Mouse (Mus musculus) kidney, postnatal 4 days (tissue): ENCODE measurements around the gene Pds5a.
"Not testable (repeated sequence)": the region's sequence is repeated elsewhere in the genome, so short reads cannot be mapped to it uniquely, and the experiment has no call there.

Experiments used
- DNase-seq, 2 experiments: peaks; one replicate each; pipeline ENCODE4 v3.0.0; 2021; ENCODE audit warnings: mixed read lengths in 2 of 2

The Pds5a gene

DNA sequence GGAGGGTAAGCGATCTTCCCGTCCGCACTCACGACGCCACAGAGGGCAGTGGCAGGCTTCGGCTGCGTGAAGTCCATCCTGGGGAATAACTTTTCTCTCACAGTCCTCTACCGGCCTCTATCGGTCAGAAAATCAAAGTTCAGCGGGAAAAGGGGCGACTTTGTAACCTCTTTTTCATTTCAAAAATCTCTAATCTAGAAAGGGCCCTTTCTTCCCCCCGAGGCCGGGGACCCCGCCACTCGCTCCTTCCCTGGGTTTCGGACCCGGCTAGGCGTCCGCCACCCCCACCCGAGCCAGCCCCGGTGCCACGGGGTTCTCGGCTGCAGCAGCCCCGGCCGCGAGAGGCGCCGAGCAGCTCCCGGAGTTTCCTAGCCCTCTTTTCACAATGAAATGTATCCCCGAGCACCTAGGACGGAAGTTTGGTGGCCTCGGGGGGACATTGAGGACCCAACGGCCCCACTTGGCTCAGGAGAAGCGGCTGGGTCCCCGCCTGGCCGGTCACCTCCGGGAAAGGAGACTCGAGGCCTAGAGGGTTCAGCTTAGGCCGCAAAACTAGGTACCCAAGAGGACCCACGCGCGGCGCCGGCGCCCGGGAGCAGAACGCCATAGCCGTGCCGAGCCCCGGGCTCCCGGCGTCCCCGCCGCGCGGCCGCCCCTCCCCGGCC is 1.1 kb downstream of the Pds5a start:
- DNase-seq = peak; percentile 75 to 86

- not testable (repeated sequence) for DNase-seq
Measured at GRCm38 (mm10) chr5:65694076-65694475, 4.0 kb downstream of the Pds5a start.

DNA sequence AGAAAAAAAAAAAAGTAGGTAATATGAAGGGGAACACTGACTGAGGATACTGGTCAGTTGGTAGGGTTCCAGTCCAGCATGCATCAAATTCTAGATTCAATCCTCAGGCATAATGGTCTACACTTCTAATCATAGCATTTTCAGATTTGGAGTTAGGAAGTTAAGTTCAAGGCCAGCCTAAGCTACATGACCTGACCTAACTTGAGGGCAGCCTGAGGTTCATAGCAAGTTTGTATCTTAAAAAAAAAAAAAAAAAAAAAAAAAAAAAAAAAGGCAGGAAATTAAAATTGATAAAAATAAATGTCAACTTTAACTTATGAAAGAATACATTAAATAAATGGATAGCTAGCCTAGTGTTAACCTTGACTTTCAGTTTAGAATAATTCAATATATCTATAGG is 5.1 kb downstream of the Pds5a start:
- DNase-seq = no peak

DNA sequence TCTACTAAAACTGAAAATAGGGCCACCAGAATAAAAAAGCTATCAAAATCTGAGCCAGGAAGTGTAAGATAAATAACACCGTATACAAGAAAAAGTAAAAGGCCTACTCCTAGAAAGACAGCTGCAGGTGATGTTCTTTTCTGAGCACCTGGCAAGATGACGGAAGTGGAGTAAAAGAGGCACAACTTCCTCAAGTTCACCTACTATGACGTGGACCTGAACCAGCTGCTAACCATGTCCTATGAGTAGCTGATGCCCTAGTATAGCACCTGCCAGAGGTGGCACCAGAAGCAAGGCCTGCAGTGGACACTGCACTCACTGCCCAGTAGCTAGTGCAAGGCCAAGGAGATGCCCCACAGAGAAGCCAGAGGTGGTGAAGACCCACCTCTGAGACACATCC is 9.3 kb downstream of the Pds5a start:
- no peak for DNase-seq

DNA sequence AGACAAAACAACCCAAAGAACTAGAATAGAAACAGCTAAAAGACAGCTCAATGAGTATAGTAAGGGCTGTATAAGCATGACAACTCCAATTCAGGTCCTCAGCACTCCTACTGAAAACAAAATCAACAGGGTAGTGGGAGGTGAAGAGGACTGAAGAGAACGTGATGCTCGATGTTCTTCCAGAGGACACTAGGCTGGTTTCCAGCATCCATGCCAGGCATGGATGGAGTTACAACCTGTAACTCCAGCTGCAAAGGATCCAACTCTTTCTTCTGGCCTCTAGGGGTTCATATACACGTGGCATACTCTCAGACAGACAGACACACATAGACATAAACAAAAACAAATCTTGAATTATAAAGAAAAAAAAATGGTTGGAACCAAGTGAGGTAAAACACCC is 11.3 kb downstream of the Pds5a start:
- DNase-seq = no peak

- no peak for DNase-seq
Measured at GRCm38 (mm10) chr5:65678826-65679225, 19.2 kb downstream of the Pds5a start.

- DNase-seq = no peak
Measured at GRCm38 (mm10) chr5:65672162-65672561, 25.9 kb downstream of the Pds5a start.

- DNase-seq = peak in 1 of 2 experiments; percentile 4
Measured at GRCm38 (mm10) chr5:65667644-65668043, 30.4 kb downstream of the Pds5a start.

- no peak for DNase-seq
Measured at GRCm38 (mm10) chr5:65665370-65665769, 32.7 kb downstream of the Pds5a start.

- DNase-seq = no peak
Measured at GRCm38 (mm10) chr5:65661958-65662357, 36.1 kb downstream of the Pds5a start.

GRCm38 (mm10) chr5:65653786-65654185 is 44.3 kb downstream of the Pds5a start:
- DNase-seq = no peak

DNA sequence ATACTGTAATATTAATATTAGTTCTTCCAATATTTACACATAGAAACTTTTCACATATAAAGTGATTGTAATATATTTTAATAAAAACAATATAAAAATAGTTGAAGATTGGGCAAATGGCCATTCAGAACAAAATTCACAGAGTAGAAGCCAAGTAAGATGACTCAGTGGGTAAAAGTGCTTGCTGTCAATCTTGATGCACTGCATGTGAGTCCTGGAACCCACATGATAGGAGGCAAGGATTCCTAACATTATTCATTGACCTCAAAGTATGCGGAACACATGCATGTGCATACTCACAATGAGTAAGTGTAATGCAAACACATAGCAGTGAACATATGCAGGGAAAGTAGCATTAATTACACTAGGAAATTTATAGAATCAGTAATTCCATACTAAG is 59.2 kb downstream of the Pds5a start:
- DNase-seq = no peak

GRCm38 (mm10) chr5:65624340-65624739 is 73.7 kb downstream of the Pds5a start:
- DNase-seq = no peak

DNA sequence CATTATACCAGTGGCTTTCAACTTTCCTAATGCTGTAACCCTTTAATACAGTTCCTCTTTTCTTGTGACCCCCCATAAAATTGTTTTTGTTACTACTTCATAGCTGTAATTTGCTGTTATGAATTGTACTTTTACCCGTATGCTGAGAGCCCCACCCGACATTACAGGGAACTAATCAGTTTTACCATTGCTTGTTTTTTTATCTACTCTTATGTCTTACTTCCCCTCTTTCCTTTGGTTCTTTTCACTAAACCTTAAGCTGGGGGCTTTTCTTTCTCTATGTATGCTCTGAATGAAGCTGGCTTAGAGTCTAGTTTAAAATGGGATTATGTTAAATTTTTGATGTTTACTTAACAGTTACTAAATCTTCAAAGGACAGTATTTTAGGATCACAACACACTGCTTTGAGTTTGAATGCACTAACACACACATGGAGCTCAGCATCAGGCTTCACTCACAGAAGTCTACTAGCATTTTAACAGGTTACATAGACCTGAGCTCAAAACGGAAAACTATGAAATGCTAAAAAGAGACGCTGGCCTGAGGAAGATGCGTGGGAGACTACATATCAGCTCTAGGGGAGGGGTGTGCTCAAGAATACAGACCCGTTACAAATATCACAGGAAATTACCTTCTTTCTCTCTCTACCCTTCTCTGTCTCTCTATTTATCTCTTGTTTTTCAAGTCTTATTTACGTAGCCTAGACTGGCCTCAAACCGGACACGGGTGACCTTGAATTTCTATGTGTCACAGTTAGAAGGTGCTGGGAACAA is 84.7 kb downstream of the Pds5a start:
- no peak for DNase-seq

- DNase-seq = no peak
Measured at GRCm38 (mm10) chr5:65610541-65610940, 87.5 kb downstream of the Pds5a start.

DNA sequence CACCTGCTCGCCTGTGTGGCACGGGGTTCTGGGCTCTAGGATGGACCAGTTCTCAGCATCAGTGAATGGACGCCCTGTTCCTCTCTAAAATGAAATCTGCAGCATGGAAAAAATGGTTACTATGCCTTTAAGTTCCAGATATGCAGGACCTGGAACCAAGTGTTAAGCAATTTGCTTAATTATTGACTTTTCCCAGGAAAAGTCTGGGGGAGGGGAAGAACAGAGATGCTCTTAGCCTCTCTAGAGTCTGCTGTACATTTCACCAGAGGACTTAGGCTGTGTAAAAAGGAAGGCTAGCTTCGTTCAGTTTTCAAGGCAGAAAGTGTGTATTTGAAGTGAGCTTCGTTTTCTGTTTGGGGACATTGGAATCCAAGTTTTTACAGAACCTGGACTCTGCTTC is 88.3 kb downstream of the Pds5a start:
- no peak for DNase-seq

- no peak for DNase-seq
Measured at GRCm38 (mm10) chr5:65606820-65607219, 91.3 kb downstream of the Pds5a start.

DNA sequence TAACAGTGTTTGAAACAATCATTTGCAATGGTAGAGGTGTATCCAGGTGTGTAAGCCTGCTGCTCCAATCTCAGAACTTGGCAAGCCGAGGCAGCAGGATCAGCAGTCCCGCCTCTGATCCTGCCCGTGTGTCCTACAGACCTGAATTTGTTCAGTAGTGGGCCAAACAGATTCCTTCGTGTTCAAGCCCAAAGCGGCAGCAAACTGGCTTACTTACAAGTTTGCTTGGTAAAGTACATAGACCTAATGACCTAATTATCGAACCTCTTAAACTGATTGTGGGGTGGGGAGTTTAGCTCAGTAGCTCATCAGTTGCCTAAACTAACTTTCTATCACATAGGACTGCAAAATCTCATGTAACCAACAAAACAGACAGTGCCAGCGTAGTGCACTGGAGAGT is 98.4 kb downstream of the Pds5a start:
- no peak for DNase-seq

GRCm38 (mm10) chr5:65592421-65592820 is 105.7 kb downstream of the Pds5a start:
- DNase-seq = no peak

DNA sequence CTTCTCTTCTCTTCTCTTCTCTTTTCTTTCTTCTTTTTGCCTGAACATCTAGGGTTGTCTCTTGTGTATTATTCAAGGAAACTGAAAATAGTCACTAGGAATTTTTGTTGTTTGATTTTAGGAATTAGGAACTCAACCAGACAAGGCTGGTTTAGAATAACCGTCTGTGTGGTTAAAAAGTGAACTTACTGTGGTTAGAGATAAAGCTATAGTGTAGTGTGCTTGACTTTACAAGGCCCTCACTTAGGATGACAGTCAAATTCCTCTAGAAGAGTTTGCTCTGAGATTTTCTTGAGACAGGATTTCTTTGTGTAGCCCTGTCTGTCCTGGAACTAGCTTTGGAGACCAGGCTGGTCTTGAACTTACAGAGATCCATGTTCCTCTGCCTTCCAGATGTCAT is 107.9 kb downstream of the Pds5a start:
- DNase-seq = no peak

DNA sequence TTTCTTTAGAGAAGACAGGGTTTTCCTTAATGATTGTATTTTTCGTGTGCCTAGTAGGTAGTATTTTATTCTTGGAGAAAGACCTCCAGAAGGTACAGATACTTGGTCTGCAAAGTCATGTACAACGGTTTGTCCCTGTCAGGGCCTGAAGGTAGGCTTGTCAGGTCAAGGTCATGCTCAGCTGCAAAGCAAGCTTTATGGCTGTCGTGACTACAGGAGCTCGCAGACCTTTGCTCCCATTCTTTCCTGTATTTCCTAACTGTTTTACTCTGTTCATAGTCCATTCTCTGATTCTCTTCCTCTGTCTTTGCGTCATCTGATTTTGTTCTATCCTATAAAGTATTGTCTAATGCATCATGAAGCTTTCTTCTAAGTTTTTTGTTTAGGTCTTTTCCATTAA is 111.8 kb downstream of the Pds5a start:
- DNase-seq = no peak

GRCm38 (mm10) chr5:65578545-65578944 is 119.5 kb downstream of the Pds5a start:
- no peak for DNase-seq

- no peak for DNase-seq
Measured at GRCm38 (mm10) chr5:65575896-65576295, 122.2 kb downstream of the Pds5a start.

DNA sequence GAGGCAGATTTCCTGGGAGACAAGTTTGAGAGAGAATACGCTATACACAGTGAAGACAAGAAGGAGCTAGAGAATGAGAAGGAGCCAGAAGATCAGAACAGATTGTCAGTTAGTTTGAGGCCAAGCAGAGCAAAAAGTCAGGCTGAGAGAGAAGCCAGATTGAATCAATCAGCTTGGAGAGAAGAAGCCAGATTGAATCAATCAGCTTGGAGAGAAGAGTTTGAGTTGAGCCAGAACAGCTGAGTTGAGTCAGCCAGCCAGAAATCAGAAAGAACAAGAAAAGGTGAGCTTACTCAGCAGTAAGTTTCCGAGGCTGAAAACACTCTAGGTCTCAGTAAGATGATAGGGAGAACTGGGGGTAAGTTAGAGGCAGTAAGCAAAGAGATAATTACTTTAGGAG is 123.2 kb downstream of the Pds5a start:
- DNase-seq = no peak

DNA sequence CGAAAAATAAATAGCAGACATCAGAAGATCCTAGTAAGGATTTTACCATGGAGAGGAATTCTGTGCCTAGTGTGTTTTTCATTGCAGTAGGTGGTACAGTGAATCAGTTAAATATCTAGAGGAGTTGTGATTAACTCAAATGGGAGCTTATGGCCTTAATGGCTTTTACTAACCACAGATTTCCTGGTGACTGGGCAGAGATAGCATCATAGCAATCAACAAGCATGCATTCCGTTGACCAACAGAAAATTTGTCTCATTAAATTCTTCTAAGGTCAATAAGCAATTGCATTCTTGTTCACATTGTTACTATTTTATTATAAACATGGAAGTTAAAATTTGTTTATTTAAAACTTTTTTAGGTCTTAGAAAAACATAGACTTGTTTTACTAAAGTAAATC is 132.6 kb downstream of the Pds5a start:
- DNase-seq = no peak
